Mouse (Mus musculus) urinary bladder, postnatal 4 days (tissue): ENCODE results near the gene B4galt5.
A peak's percentile ranks its signal among the peaks of the same experiment; 100 is the strongest.

Source experiments
- DNase-seq, 2 experiments: peaks; one replicate each; pipeline ENCODE4 v3.0.0; 2021 to 2022; ENCODE audit warnings: low spot score in 2 of 2

Gene B4galt5

DNA sequence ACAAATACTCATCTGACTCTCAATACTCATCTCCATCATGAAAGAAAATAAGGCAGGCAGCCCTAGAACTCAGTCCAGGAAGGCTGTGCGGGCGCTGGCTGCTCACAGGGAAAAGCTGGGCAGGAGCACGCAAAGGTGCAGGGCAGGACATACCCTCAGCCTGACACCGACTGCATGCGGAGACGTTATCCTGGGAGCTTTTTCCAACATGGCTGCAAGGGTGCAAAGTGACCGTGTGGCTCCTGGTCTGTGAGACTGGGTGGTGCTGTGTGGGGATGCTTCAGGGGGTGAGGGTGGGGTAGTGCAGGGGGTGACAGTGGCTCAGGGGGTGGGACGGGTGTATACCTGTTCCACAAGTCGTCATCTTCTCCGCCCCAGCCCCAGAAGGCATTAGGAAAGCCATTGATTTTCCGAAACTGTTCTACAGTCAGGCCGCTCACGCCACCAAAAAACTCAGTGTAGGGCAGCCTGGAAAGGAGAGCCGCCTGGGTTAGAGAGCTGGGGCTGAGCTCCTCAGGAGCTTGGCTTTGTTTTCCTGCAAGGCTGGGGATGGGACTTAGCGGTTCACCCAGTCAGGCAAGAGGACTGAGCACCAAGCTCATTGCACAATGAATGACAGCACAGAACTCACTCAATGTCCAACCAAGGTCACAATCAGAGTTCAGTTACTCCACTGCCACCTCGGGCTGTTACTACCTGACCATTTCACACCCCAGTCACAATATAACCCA, 44.2 kb downstream of the B4galt5 start:
- DNase-seq: peak in 1 of 2 experiments; percentile 47

DNA sequence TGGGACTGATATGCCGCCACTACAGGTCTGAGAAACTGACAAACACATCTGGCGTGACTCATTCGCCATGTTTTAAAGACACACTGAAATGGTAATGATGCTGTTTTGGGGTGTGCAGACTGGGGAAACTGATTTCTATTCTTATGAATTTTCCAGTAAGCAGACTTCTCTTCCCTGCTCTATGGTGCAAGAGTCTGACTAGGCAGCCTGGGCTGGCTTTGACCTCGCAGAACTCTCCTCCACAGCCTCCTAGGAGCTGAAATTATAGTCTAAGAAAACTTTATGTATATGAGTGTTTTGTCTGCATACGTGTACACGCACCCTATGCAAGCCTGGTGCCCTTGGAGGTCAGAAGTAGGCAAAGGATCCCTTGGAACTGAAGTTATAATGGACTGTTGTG, 45.2 kb downstream of the B4galt5 start:
- DNase-seq: peak in 1 of 2 experiments; percentile 17

DNA sequence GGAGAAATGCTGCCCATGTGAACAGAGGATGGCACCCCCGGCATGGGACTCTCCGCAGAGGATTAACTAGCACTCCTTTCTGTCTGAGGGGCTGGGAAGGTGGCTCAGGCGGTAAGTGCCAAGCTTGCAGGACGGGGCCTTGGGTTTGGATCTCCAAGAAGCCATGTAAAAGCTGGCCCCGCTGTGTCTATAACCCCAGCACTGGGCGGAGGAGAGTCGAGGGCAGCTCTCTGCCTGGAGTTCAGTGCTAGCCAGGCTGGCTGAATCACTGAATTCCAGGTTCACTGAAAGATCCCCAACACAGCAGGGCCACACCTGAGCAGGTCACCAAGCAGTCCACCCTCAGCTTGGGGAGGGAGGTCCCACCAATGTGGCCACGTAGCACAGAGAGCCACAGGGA, 45.8 kb downstream of the B4galt5 start:
- peak in 1 of 2 experiments; percentile 35 for DNase-seq

DNA sequence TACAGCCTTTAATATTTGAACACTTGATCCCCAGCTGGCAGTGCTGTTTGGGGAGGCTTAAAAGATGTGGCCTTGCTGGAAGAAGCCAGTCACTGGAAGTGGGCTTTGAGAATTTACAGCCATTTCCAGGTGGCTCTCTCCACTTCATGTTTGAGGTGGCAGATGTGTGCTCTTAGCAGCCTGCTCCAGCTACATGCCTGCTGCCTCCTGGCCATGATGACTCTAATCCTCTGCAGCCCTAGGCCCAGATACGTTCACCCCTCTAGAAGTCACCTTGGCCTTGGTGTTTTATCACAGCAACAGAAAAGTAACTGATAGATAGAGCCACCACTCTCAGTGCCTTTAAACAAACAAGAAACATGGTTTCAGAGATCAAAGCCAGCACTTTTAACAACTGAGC, 46.3 kb downstream of the B4galt5 start:
- DNase-seq: no peak

DNA sequence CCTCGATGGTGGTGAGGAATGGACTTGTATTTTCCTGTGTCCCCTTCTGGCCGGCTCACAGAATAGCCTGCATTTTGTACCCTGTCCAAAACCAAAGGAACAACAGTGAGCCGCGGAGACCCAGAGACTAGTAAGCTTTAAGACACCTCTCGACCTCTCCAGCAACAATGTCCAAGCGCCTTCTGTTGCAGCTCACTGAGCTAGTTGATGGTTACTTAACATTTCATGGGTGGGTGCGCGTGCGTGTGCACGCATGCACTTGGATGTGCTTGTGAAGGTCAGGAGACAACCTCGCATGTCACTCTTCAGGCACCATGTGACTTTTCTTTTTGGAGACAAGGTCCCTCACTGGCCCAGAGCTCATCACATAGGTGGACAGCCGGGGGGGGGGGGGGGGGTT, 47.0 kb downstream of the B4galt5 start:
- peak in 1 of 2 experiments; percentile 54 for DNase-seq

DNA sequence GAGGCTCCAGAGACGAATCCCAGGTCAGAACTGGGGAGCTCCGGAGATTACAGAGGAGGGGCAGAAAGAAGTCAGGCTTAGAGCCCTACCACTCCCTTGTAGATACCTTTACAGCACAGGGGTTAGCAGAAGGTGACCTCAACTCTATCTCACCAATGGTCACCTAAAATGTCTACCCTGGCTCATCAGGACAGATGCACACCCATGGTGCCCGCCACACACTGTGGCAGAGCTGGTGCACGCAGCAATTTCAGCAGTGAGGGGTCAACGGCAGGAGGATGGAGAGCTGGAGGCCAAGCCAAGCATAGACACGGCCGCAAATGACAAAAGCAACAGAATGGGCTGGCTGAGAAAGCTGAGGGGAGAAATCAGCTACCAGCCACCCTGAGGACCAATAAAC, 47.4 kb downstream of the B4galt5 start:
- DNase-seq: peak in 1 of 2 experiments; percentile 52

DNA sequence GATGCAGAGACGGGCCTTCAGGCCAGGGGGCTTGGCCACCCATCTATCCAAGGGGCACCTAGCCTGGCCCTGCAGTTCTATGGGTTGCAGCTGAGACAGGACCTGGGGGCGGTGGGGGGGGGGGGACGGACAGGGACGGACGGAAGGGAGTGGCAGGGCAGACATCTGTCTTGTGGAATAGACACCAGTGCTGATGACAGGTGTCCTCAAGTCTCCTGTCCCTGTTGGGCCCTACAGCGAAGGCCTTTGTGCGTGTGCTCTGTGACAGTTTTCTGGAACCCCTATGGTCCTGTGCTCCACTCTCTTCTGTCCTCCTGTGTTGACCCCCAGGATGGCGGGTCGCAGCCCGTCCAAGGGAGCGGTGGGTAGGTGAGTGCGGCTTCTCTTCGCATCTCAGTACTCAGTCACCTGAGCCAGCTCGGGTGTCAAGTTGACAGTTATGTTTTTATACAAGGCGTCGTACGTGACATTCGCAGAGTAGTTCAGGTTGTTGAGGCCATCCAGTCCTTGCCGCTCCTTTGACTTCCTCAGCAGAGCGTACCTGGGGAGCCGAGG, 48.0 kb downstream of the B4galt5 start:
- DNase-seq: peak; percentile 14 to 56

- DNase-seq: peak; percentile 14 to 53
Observed at GRCm38 (mm10) chr2:167299861-167300667, 48.9 kb downstream of the B4galt5 start.

- peak; percentile 16 to 56 for DNase-seq
Observed at GRCm38 (mm10) chr2:167298729-167299705, 50.0 kb downstream of the B4galt5 start.

GRCm38 (mm10) chr2:167297985-167298384, 51.0 kb downstream of the B4galt5 start:
- peak in 1 of 2 experiments; percentile 47 for DNase-seq

- peak in 1 of 2 experiments; percentile 58 for DNase-seq
Observed at GRCm38 (mm10) chr2:167294926-167295325, 54.1 kb downstream of the B4galt5 start.

DNA sequence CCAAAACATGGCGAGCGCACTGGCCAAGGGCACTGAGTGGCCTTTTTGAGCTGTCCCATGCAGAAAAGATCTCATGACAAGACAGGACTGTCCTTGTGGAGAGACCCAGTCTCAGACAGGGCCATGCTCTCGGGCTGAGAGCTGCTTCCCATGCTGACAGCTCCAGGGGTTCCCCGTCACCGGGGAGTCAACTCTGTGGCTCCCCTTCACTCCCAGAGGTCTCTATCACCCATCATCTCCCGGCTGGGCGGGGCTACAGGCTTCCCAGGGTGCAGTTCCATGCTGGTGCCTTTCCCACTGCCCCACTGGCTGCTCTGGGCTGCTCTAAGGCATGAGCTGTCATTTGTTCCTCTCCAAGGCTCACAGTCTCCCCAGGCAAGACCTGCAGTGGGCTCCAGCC, 54.8 kb downstream of the B4galt5 start:
- peak in 1 of 2 experiments; percentile 54 for DNase-seq

DNA sequence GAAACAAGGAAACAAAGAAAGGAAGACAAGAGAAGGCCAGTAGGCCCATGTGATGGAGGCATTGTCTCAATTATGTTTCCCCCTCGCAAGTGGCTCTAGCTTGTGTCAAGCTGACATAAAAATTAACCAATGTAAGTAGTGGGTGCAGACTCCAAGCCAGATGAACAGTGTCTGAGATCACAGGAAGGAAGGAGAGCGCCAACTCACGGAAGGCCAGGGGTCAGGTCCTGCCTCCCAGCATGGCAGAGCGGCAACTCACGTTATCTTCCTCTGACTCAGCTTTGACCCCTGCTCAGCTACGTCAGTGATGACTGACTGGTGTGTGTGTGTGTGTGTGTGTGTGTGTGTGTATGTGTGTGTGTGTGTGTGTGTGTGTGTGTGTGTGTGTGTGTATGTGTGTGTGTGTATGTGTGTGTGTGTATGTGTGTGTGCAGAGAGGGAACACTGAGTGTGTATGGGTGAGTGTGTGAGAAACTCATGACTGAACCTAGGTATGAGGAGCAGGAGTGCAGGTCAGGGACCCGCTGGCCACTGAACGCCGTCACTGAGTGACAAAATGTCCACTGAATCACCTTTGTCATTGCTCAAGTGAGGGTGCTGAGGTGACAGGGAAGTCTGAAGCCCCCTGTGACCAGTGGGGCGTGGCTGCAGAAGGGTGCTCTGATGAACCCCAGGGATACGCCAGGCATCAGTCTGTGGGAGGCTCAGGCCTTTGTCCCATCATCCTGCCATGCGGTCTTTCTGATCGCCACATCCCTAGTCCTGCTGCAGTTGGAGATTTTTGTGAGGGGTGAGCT, 55.5 kb downstream of the B4galt5 start:
- DNase-seq: peak in 1 of 2 experiments; percentile 52

DNA sequence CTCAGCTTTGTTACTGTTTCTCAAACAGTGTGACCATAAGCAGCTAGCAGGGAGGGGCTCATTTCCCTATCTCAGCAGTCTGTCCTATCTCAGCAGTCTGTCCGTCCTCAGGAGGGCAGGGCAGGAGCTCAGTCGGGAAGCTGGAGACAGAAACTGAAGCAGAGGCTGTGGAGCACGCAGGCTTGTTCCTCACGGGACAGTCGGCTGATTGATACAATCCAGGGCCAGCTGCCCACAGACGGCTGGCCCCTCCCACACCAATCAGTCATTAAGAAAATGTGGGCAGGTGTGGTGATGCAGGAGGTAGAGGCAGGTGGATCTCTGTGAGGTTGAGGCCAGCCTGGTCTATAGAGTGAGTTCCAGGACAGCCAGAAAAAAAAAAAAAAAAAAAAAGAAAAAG, 56.1 kb downstream of the B4galt5 start:
- DNase-seq: peak; percentile 16 to 39

GRCm38 (mm10) chr2:167292151-167292591, 56.8 kb downstream of the B4galt5 start:
- peak in 1 of 2 experiments; percentile 56 for DNase-seq

DNA sequence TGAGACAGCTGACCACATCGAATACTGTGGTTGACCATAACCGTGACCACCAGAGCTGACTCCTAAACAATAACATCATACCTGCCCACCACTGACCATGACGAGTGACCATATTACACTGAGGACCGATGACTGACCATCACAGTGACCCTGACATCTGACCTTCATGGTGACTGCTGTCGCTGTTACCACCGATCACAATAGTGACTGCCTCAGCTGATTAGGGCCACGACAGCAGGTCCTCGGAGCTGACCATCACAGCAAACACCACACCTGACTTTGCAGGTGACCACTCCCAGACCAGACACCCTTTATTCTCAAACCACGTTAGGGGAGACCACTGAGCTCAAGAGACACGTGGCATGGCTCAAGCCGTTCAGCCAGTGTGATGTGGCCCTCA, 57.3 kb downstream of the B4galt5 start:
- DNase-seq: peak in 1 of 2 experiments; percentile 17

GRCm38 (mm10) chr2:167281461-167281860, 67.5 kb downstream of the B4galt5 start:
- peak; percentile 14 to 54 for DNase-seq

GRCm38 (mm10) chr2:167280986-167281310, 68.0 kb downstream of the B4galt5 start:
- peak in 1 of 2 experiments; percentile 56 for DNase-seq

- peak; percentile 67 to 79 for DNase-seq
Observed at GRCm38 (mm10) chr2:167280090-167280985, 68.6 kb downstream of the B4galt5 start.
